17 mouse cellular contexts compared by ENCODE assay signal in the genomic region with DNA sequence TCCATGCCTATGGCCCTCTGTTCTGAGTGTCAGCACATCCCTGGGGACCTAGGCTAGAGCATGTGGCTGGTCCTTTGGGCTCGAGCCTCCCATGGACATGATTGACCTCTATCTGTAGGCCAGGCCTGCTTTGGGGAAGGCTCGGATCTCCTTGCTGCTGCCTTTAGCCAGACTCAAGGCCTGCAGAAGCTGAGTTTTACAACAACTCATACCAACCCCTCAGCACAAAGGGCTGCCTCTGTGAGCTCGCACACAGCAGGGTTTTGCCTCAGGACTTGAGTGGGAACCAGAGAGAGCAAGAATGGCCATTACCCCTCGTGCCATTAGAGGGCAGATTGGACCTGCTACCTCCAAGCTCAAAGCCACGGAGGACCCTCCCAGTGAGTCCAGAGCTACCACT.
"Had no signal": no experiment of that assay in that cellular context is flagged by ENCODE, and none has a peak within 500 bp of the region (broad histone marks: within the 10 kb centered on the region; RNA-seq: fewer than 3 reads in every experiment).

No protein-coding gene starts in this region.

- DNase-seq: kidney, adult 8-10 months; kidney, postnatal 36 days; layer of hippocampus, adult 9-11 months; layer of hippocampus, postnatal 36 days; liver; liver, embryonic 13.5 days; liver, postnatal 0 days; retina, postnatal 1 day; right cerebral cortex, postnatal 4 days; thymus, postnatal 36 days had no signal

- H3K27me3 ChIP-seq: limb, embryonic 12.5 days; liver, embryonic 13.5 days; megakaryocyte, embryonic 14.5 days; midbrain, embryonic 15.5 days; neural tube, embryonic 13.5 days; stomach, embryonic 15.5 days had no signal

- H3K27ac ChIP-seq: limb, embryonic 12.5 days; liver, embryonic 13.5 days; macrophage; midbrain, embryonic 15.5 days; neural tube, embryonic 13.5 days; stomach, embryonic 15.5 days had no signal

- H3K9ac ChIP-seq: limb, embryonic 12.5 days; liver, embryonic 13.5 days; liver, postnatal 0 days; midbrain, embryonic 15.5 days; neural tube, embryonic 13.5 days; stomach, embryonic 15.5 days had no signal

- H3K4me1 ChIP-seq: limb, embryonic 12.5 days; midbrain, embryonic 15.5 days; stomach, embryonic 15.5 days had no signal

- H3K4me3 ChIP-seq: limb, embryonic 12.5 days; liver, embryonic 13.5 days; megakaryocyte, embryonic 14.5 days; midbrain, embryonic 15.5 days; neural tube, embryonic 13.5 days; stomach, embryonic 15.5 days had no signal

- H3K9me3 ChIP-seq: limb, embryonic 12.5 days; liver, embryonic 13.5 days; megakaryocyte, embryonic 14.5 days; midbrain, embryonic 15.5 days; neural tube, embryonic 13.5 days; stomach, embryonic 15.5 days had no signal

- H3K4me2 ChIP-seq: limb, embryonic 12.5 days; liver, embryonic 13.5 days; midbrain, embryonic 11.5 days; midbrain, embryonic 15.5 days; neural tube, embryonic 13.5 days; stomach, embryonic 15.5 days had no signal

- ATAC-seq: liver, postnatal 0 days; midbrain, embryonic 15.5 days had no signal
